Mouse (Mus musculus): ENCODE data around the gene Iqgap2. TPM values are rescaled to one million over a fixed set of nuclear protein-coding genes. Genes with fewer than 3 reads are reported as not detected.
A peak's percentile ranks its signal among the peaks of the same experiment; 100 is the strongest.

Iqgap2 gene
- total and polyA plus RNA-seq, 3 experiments, result 0.61 to 2.5 (median 2.2) TPM

DNA sequence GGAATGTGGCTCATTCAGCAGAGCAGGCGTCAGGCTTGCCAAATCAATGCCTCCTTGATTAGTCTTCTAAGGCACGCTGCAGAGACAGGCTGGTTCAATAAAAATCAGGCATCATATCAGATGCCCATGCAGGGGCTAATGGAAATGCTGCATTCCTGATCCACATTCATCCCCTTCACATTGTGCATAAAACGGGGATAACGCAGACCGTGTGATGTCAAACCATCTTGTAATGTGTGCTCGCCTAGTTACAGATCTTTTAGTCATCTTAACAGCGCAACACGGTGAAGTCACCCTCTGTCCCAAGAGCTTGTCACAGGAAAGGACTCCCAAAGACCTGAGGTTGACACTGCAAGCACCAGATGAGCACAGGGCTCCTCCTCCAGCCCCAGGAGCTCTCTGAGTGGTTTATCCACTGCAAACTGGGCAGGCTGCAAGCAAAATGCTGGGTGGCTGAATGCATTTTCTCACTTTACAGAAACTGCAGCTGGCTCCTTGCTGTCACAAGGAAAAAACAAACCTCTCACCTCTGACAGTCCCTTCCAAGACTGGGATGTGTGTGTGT, 1.7 kb downstream of the Iqgap2 start:
- Histone ChIP-seq H3K27me3 (ENCODE audit: control insufficient read depth, insufficient read depth, low read length) (peaks cover 4% of the 10 kb centered on the region; the same call in 1 of the 2 replicates), H3K27ac (no peak overlapping the region), H3K79me2 (replicated peaks; ENCODE audit: control insufficient read depth, insufficient read depth, low read length) (no peaks in the 10 kb centered on the region), H3K36me3 (ENCODE audit: control insufficient read depth, insufficient read depth, low read length) (no peaks in the 10 kb centered on the region), H3K9ac (ENCODE audit: low read depth, low read length) (no peak overlapping the region), H3K4me3 (no peak overlapping the region), H3K4me1 (ENCODE audit: control insufficient read depth, insufficient read depth, low read length) (no peaks in the 10 kb centered on the region; the same call in 1 of the 2 replicates)
- 31% methylated on average over 8 of the region's 8 CpGs for WGBS
- no peak for TF ChIP-seq CTCF (IDR thresholded peaks at IDR 0.05)
- TF ChIP-seq EP300 (IDR thresholded peaks at IDR 0.05; ENCODE audit: insufficient read depth, low read depth, low read length), result no peak
- TF ChIP-seq POLR2A (IDR thresholded peaks at IDR 0.05; ENCODE audit: insufficient read depth, low read depth, low read length), result no peak
- peak in 1 of 2 experiments; percentile 9 for DNase-seq
- intact Hi-C loops (cut with DNase I), result loop anchor here (5.0 to 10.0 kb wide), 3 partner anchors 115 to 328 kb away; no protein-coding TSS in a partner anchor

DNA sequence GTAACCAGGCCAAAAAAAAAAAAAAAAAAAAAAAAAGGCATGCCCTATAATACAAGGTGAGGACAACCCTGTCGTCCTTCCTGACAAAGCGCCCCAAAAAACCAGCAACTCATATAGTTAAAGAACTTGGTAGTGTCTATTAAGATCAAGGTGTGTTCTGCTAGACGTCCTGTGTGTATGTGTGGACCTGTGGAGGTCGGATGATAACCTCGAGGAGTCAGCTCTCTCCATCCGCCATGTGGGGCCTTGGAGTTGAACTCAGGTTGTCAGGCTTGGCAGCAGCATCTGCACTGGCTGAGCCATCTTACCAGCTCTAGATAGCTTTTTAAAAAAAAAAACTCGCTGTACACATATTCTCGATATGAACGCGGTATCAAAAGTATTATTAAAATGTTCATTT, 2.4 kb downstream of the Iqgap2 start:
- Histone ChIP-seq H3K9ac (ENCODE audit: low read depth, low read length) (no peak overlapping the region), H3K4me3 (no peak overlapping the region), H3K4me1 (ENCODE audit: control insufficient read depth, insufficient read depth, low read length) (no peaks in the 10 kb centered on the region; the same call in 1 of the 2 replicates), H3K27ac (no peak overlapping the region), H3K79me2 (replicated peaks; ENCODE audit: control insufficient read depth, insufficient read depth, low read length) (no peaks in the 10 kb centered on the region), H3K36me3 (ENCODE audit: control insufficient read depth, insufficient read depth, low read length) (no peaks in the 10 kb centered on the region), H3K27me3 (ENCODE audit: control insufficient read depth, insufficient read depth, low read length) (peaks cover 4% of the 10 kb centered on the region; the same call in 1 of the 2 replicates)
- no peak for DNase-seq
- intact Hi-C loops (cut with DNase I), result no loop called here
- TF ChIP-seq EP300 (IDR thresholded peaks at IDR 0.05; ENCODE audit: insufficient read depth, low read depth, low read length), result no peak
- no peak for TF ChIP-seq POLR2A (IDR thresholded peaks at IDR 0.05; ENCODE audit: insufficient read depth, low read depth, low read length)
- TF ChIP-seq CTCF (IDR thresholded peaks at IDR 0.05), result no peak
- 88% methylated on average over 10 of the region's 10 CpGs for WGBS

DNA sequence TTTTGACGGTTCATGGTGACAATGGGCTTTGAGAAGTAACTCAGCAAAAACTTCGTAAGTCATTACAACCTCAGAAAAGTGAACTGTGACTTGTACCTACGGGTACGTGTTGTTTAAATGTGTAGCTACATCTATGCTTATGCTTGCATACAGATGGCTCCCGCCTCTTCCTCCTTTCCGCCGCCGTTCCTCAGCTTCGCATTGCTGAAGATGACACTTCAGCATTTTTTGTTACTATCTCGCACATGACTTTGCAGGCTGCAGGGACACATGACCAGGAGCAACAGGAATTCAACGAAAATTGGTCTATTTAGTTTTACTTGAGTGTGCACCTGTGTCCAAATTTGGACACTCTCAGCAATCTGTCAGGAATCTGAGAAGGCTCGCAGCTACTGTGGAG, 3.1 kb downstream of the Iqgap2 start:
- WGBS, result 87% methylated on average over 12 of the region's 12 CpGs
- no peaks in the 10 kb centered on the region for H3K79me2 ChIP-seq (replicated peaks; ENCODE audit: control insufficient read depth, insufficient read depth, low read length)
- intact Hi-C loops (cut with DNase I), result no loop called here
- no peaks in the 10 kb centered on the region; the same call in 1 of the 2 replicates for H3K4me1 ChIP-seq (ENCODE audit: control insufficient read depth, insufficient read depth, low read length)
- TF ChIP-seq POLR2A (IDR thresholded peaks at IDR 0.05; ENCODE audit: insufficient read depth, low read depth, low read length), result no peak
- TF ChIP-seq EP300 (IDR thresholded peaks at IDR 0.05; ENCODE audit: insufficient read depth, low read depth, low read length), result no peak
- no peak for TF ChIP-seq CTCF (IDR thresholded peaks at IDR 0.05)
- no peak overlapping the region; the same call in 1 of the 2 replicates for H3K27ac ChIP-seq
- DNase-seq, result peak in 1 of 2 experiments; percentile 27
- no peak overlapping the region for H3K4me3 ChIP-seq
- no peaks in the 10 kb centered on the region for H3K36me3 ChIP-seq (ENCODE audit: control insufficient read depth, insufficient read depth, low read length)
- H3K27me3 ChIP-seq (ENCODE audit: control insufficient read depth, insufficient read depth, low read length), result peaks cover 4% of the 10 kb centered on the region; the same call in 1 of the 2 replicates
- H3K9ac ChIP-seq (ENCODE audit: low read depth, low read length), result no peak overlapping the region

DNA sequence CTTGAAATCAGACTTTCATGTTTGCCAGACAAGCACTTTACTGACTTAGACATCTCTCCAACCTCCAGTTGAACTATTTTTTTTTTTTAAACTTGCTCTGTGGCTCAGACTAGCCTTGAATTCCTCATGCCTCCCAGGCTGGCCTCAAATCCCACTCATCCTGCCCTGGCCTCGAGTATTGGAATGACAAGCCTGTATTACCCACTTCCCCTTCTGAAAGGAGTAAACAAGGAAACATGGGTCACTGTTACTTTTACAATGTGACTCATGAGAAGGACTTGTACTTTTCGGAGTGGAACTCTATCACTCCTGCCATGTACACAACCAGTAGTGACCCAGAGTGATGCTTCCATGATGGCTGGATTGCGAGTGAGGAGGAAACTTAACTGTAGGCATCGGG, 3.6 kb downstream of the Iqgap2 start:
- Histone ChIP-seq H3K27me3 (ENCODE audit: control insufficient read depth, insufficient read depth, low read length) (peaks cover 4% of the 10 kb centered on the region; the same call in 1 of the 2 replicates), H3K9ac (ENCODE audit: low read depth, low read length) (no peak overlapping the region), H3K4me1 (ENCODE audit: control insufficient read depth, insufficient read depth, low read length) (no peaks in the 10 kb centered on the region; the same call in 1 of the 2 replicates), H3K4me3 (no peak overlapping the region), H3K36me3 (ENCODE audit: control insufficient read depth, insufficient read depth, low read length) (no peaks in the 10 kb centered on the region), H3K27ac (no peak overlapping the region; the same call in 1 of the 2 replicates), H3K79me2 (replicated peaks; ENCODE audit: control insufficient read depth, insufficient read depth, low read length) (no peaks in the 10 kb centered on the region)
- no peak for DNase-seq
- TF ChIP-seq POLR2A (IDR thresholded peaks at IDR 0.05; ENCODE audit: insufficient read depth, low read depth, low read length), result no peak
- TF ChIP-seq CTCF (IDR thresholded peaks at IDR 0.05), result no peak
- no peak for TF ChIP-seq EP300 (IDR thresholded peaks at IDR 0.05; ENCODE audit: insufficient read depth, low read depth, low read length)
- intact Hi-C loops (cut with DNase I), result no loop called here
- WGBS, result 73% methylated on average over 4 of the region's 4 CpGs

DNA sequence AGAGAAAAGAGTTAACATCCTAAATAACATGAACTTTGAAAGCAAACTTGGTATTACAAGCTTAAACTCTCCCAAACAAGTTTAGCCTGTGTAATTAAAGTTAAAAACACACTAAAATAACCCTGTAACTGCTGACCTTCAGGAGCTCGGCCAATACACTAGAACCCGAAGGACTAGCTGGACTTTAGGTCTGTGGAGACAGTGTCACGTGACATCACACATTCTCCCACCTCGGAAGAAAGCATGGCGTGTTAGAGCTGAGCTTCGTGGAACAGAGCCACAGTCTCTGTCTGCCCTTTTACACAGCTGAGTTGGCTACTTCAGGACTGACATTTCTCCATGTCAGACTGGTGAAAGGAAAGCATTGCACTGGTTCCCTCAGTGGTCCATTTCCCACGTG, 4.3 kb downstream of the Iqgap2 start:
- Histone ChIP-seq H3K27ac (no peak overlapping the region), H3K27me3 (ENCODE audit: control insufficient read depth, insufficient read depth, low read length) (peaks cover 4% of the 10 kb centered on the region; the same call in 1 of the 2 replicates), H3K4me1 (ENCODE audit: control insufficient read depth, insufficient read depth, low read length) (no peaks in the 10 kb centered on the region; the same call in 1 of the 2 replicates), H3K36me3 (ENCODE audit: control insufficient read depth, insufficient read depth, low read length) (no peaks in the 10 kb centered on the region), H3K9ac (ENCODE audit: low read depth, low read length) (no peak overlapping the region), H3K79me2 (replicated peaks; ENCODE audit: control insufficient read depth, insufficient read depth, low read length) (no peaks in the 10 kb centered on the region), H3K4me3 (no peak overlapping the region)
- DNase-seq, result no peak
- 82% methylated on average over 7 of the region's 7 CpGs for WGBS
- TF ChIP-seq POLR2A (IDR thresholded peaks at IDR 0.05; ENCODE audit: insufficient read depth, low read depth, low read length), result no peak
- TF ChIP-seq EP300 (IDR thresholded peaks at IDR 0.05; ENCODE audit: insufficient read depth, low read depth, low read length), result no peak
- TF ChIP-seq CTCF (IDR thresholded peaks at IDR 0.05), result no peak
- intact Hi-C loops (cut with DNase I), result no loop called here

DNA sequence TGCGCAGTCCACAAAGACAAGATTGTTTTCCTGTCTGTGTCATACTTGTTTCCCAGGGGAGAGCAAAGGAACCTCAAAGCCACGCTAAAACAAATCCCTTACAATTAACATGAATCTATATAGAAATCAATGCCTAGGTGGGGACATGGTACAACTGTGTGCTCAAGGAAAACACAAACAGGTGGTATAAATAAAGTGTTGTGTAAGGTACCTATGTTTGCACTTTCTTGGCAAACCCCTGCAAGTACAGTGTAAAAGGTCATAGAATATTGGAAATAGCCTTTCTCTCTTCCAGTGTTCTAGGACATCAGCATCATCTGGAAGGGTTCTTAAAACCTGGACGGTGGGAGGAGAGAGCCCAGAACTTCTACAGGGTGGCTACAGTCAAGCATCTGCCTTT, 7.3 kb downstream of the Iqgap2 start:
- Histone ChIP-seq H3K4me3 (no peak overlapping the region), H3K4me1 (ENCODE audit: control insufficient read depth, insufficient read depth, low read length) (no peaks in the 10 kb centered on the region; the same call in 1 of the 2 replicates), H3K79me2 (replicated peaks; ENCODE audit: control insufficient read depth, insufficient read depth, low read length) (no peaks in the 10 kb centered on the region), H3K36me3 (ENCODE audit: control insufficient read depth, insufficient read depth, low read length) (no peaks in the 10 kb centered on the region), H3K27me3 (ENCODE audit: control insufficient read depth, insufficient read depth, low read length) (no peaks in the 10 kb centered on the region), H3K9ac (ENCODE audit: low read depth, low read length) (no peak overlapping the region), H3K27ac (no peak overlapping the region)
- 62% methylated on average over 3 of the region's 3 CpGs for WGBS
- intact Hi-C loops (cut with DNase I), result no loop called here
- TF ChIP-seq CTCF (IDR thresholded peaks at IDR 0.05), result no peak
- no peak for TF ChIP-seq POLR2A (IDR thresholded peaks at IDR 0.05; ENCODE audit: insufficient read depth, low read depth, low read length)
- no peak for TF ChIP-seq EP300 (IDR thresholded peaks at IDR 0.05; ENCODE audit: insufficient read depth, low read depth, low read length)
- no peak for DNase-seq

All from heart, adult 2 months (tissue).